Mouse (Mus musculus): Measurements from ENCODE around the gene Tert. TPM values are rescaled to one million over a fixed set of nuclear protein-coding genes. Genes with fewer than 3 reads are reported as not detected.

The Tert gene
- polyA plus RNA-seq, 1 experiment from 2014 or later = 4.6 TPM

GRCm38 (mm10) chr13:73626410-73626744 lies 334 bp upstream of the Tert start:
- Histone ChIP-seq H3K27ac (no peak overlapping the region), H3K4me1 (peaks cover 14% of the 10 kb centered on the region), H3K9ac (peak overlapping the region; percentile 64; the same call in 1 of the 2 replicates), H3K36me3 (no peaks in the 10 kb centered on the region), H3K9me3 (no peaks in the 10 kb centered on the region), H3K27me3 (no peaks in the 10 kb centered on the region), H3K4me3 (peak overlapping the region; percentile 63), H3K4me2 (peak overlapping the region; percentile 96)
- no peak for ATAC-seq (ENCODE audit: borderline replicate concordance, extremely low read depth, low FRiP score, low TSS enrichment)
- 41% methylated on average over 6 of the region's 6 CpGs for WGBS

- no peak for ATAC-seq (ENCODE audit: borderline replicate concordance, extremely low read depth, low FRiP score, low TSS enrichment)
- Histone ChIP-seq H3K4me1 (peaks cover 14% of the 10 kb centered on the region), H3K27me3 (no peaks in the 10 kb centered on the region), H3K4me2 (no peak overlapping the region), H3K9ac (no peak overlapping the region), H3K27ac (no peak overlapping the region), H3K36me3 (no peaks in the 10 kb centered on the region), H3K4me3 (no peak overlapping the region), H3K9me3 (no peaks in the 10 kb centered on the region)
- 85% methylated on average over 11 of the region's 11 CpGs for WGBS
Measured at GRCm38 (mm10) chr13:73628586-73629113, 1.9 kb downstream of the Tert start.

GRCm38 (mm10) chr13:73631837-73632236 lies 5.1 kb downstream of the Tert start:
- 0 out of 2 replicates have a peak, but pooled peaks cover 5% of the 10 kb centered on the region for H3K36me3 ChIP-seq
- H3K4me1 ChIP-seq = peaks cover 11% of the 10 kb centered on the region
- no peak for ATAC-seq (ENCODE audit: borderline replicate concordance, extremely low read depth, low FRiP score, low TSS enrichment)
- no peaks in the 10 kb centered on the region for H3K9me3 ChIP-seq
- WGBS = 83% methylated on average over 3 of the region's 3 CpGs
- H3K9ac ChIP-seq = no peak overlapping the region
- no peak overlapping the region for H3K4me2 ChIP-seq
- no peak overlapping the region for H3K4me3 ChIP-seq
- H3K27me3 ChIP-seq = no peaks in the 10 kb centered on the region
- no peak overlapping the region for H3K27ac ChIP-seq

DNA sequence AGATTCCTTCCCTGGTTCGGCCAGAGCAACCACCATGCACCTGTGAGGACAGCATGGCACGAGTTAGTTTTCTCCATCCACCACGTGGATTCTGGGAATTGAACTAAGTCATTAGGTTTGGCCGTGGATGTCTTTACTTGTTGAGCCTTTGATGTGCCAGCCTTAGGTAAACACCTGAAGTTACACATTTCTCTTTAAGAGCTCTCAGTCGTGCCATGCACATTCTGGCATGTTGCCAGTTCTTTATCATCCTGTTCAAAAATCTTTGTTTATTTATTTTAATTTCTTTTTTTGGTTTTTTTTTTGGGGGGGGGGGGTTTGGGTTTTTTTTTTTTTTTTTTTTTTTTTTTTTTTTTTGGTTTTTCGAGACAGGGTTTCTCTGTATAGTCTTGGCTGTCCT lies 11.1 kb downstream of the Tert start:
- Histone ChIP-seq H3K4me2 (no peak overlapping the region), H3K27ac (no peak overlapping the region), H3K27me3 (no peaks in the 10 kb centered on the region), H3K9me3 (no peaks in the 10 kb centered on the region), H3K4me1 (no peaks in the 10 kb centered on the region), H3K9ac (no peak overlapping the region), H3K4me3 (no peak overlapping the region), H3K36me3 (0 out of 2 replicates have a peak, but pooled peaks cover 5% of the 10 kb centered on the region)
- 41% methylated on average over 5 of the region's 6 CpGs for WGBS
- no peak for ATAC-seq (ENCODE audit: borderline replicate concordance, extremely low read depth, low FRiP score, low TSS enrichment)

DNA sequence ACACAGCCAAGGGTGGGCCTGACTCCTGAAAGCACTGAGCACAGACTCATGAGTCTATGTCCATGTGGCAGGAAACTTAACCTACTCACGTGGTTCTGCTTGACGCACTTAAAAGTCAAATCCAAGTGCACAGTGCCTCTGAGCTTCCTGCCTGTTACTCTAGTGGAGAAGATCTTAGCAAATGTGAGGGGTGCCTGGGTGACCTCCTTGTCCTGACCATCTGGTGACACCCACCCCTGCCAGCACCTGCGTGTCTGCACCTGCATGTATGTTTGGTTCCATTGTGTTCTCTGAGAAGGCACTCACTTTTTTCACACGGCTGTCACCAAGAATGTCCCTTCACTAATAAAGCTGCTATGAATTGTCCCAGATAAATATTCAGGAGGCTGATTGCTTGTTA lies 14.6 kb downstream of the Tert start:
- no peak overlapping the region for H3K4me3 ChIP-seq
- H3K27ac ChIP-seq = no peak overlapping the region
- no peaks in the 10 kb centered on the region for H3K36me3 ChIP-seq
- no peaks in the 10 kb centered on the region for H3K9me3 ChIP-seq
- no peak for ATAC-seq (ENCODE audit: borderline replicate concordance, extremely low read depth, low FRiP score, low TSS enrichment)
- no peaks in the 10 kb centered on the region for H3K4me1 ChIP-seq
- 81% methylated on average over 4 of the region's 4 CpGs for WGBS
- no peak overlapping the region for H3K9ac ChIP-seq
- H3K4me2 ChIP-seq = no peak overlapping the region
- H3K27me3 ChIP-seq = no peaks in the 10 kb centered on the region

GRCm38 (mm10) chr13:73646397-73647087 lies 19.8 kb downstream of the Tert start:
- Histone ChIP-seq H3K27ac (no peak overlapping the region), H3K36me3 (0 out of 2 replicates have a peak, but pooled peaks cover 2% of the 10 kb centered on the region), H3K4me2 (no peak overlapping the region), H3K4me1 (no peaks in the 10 kb centered on the region), H3K9me3 (no peaks in the 10 kb centered on the region), H3K27me3 (no peaks in the 10 kb centered on the region), H3K4me3 (no peak overlapping the region), H3K9ac (no peak overlapping the region)
- no peak for ATAC-seq (ENCODE audit: borderline replicate concordance, extremely low read depth, low FRiP score, low TSS enrichment)
- 35% methylated on average over 6 of the region's 6 CpGs for WGBS

GRCm38 (mm10) chr13:73653266-73653665 lies 26.6 kb downstream of the Tert start:
- no peak overlapping the region for H3K4me3 ChIP-seq
- ATAC-seq (ENCODE audit: borderline replicate concordance, extremely low read depth, low FRiP score, low TSS enrichment) = no peak
- 87% methylated on average over 3 of the region's 3 CpGs for WGBS
- 0 out of 2 replicates have a peak, but pooled peaks cover 2% of the 10 kb centered on the region for H3K36me3 ChIP-seq
- H3K4me1 ChIP-seq = no peaks in the 10 kb centered on the region
- no peak overlapping the region for H3K27ac ChIP-seq
- no peaks in the 10 kb centered on the region for H3K9me3 ChIP-seq
- H3K27me3 ChIP-seq = no peaks in the 10 kb centered on the region
- H3K9ac ChIP-seq = no peak overlapping the region
- H3K4me2 ChIP-seq = no peak overlapping the region

DNA sequence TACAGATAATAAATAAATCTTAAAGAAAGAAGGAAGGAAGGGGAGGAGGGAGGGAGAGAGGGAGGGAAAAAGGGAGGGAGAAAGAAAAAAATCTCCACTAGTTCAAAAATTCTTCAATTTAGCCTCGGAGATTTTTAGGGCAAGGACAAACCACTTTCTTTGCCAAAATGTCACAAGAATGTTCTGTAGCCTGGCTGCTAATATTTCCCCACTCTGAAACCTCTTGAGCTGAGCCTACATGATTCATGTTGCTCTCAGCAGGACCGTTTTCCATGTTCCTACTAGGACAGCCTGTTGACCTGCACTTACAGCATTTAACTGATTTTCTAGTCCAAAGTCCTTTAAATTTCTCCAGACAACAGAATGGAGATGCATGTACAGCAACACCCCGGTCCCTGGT lies 28.3 kb downstream of the Tert start:
- Histone ChIP-seq H3K4me1 (no peaks in the 10 kb centered on the region), H3K36me3 (no peaks in the 10 kb centered on the region), H3K4me2 (no peak overlapping the region), H3K9ac (no peak overlapping the region), H3K9me3 (no peaks in the 10 kb centered on the region), H3K27ac (no peak overlapping the region), H3K4me3 (no peak overlapping the region), H3K27me3 (no peaks in the 10 kb centered on the region)
- no peak for ATAC-seq (ENCODE audit: borderline replicate concordance, extremely low read depth, low FRiP score, low TSS enrichment)
- 63% methylated on average over 3 of the region's 3 CpGs for WGBS

DNA sequence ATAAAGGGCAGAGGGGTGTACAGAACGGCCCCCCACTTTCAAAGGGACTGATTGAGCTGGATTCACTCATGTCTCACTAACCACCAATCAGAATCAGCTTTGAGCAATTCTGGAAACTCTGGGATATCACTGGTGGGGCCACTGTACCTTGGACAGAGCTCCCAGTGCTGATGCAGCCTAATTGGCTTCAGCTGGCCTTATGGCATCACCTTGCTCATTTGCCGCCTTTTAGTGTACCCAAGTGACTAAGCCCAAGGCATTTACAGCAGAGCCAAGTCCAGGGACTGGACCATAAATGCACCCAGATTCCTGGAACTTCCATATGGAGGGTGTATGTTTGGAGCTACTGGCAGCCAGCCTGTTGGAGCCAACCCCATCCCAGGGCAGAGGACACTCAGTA lies 32.2 kb downstream of the Tert start:
- H3K27me3 ChIP-seq = no peaks in the 10 kb centered on the region
- no peak overlapping the region for H3K9ac ChIP-seq
- H3K4me3 ChIP-seq = no peak overlapping the region
- no peaks in the 10 kb centered on the region for H3K36me3 ChIP-seq
- 27% methylated on average over 2 of the region's 2 CpGs for WGBS
- H3K27ac ChIP-seq = no peak overlapping the region
- no peak for ATAC-seq (ENCODE audit: borderline replicate concordance, extremely low read depth, low FRiP score, low TSS enrichment)
- H3K4me2 ChIP-seq = no peak overlapping the region
- H3K4me1 ChIP-seq = no peaks in the 10 kb centered on the region
- no peaks in the 10 kb centered on the region for H3K9me3 ChIP-seq

- no peak overlapping the region for H3K9ac ChIP-seq
- 66% methylated on average over 2 of the region's 2 CpGs for WGBS
- no peaks in the 10 kb centered on the region for H3K36me3 ChIP-seq
- no peaks in the 10 kb centered on the region for H3K27me3 ChIP-seq
- H3K4me1 ChIP-seq = no peaks in the 10 kb centered on the region
- H3K4me2 ChIP-seq = no peak overlapping the region
- no peak overlapping the region for H3K27ac ChIP-seq
- H3K4me3 ChIP-seq = no peak overlapping the region
- no peaks in the 10 kb centered on the region for H3K9me3 ChIP-seq
- ATAC-seq (ENCODE audit: borderline replicate concordance, extremely low read depth, low FRiP score, low TSS enrichment) = no peak
Measured at GRCm38 (mm10) chr13:73660163-73660695, 33.5 kb downstream of the Tert start.

DNA sequence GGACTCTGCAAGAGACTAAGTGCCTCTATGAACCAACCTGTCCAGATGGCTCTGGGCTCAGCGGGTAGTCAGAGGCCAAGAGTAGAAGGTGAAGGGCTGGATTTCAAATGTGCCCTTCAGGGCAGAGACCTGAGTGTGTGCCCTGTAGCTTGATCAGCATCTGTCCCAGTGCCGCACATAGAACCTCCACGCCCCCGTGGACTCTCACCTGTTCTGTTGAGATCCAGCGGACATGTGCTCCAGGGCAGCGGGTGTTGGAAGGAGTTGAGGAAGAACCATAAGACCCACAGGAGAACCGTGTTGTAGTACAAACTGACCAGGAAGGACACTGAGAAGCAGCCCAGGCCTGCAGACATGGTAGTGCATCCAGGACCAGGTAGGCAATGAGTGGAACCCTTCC lies 48.5 kb downstream of the Tert start:
- no peak for ATAC-seq (ENCODE audit: borderline replicate concordance, extremely low read depth, low FRiP score, low TSS enrichment)
- Histone ChIP-seq H3K4me1 (no peaks in the 10 kb centered on the region), H3K9me3 (no peaks in the 10 kb centered on the region), H3K9ac (no peak overlapping the region), H3K4me3 (no peak overlapping the region), H3K27ac (no peak overlapping the region), H3K27me3 (no peaks in the 10 kb centered on the region), H3K36me3 (no peaks in the 10 kb centered on the region), H3K4me2 (no peak overlapping the region)
- whole genome bisulfite sequencing = 87% methylated on average over 7 of the region's 7 CpGs

DNA sequence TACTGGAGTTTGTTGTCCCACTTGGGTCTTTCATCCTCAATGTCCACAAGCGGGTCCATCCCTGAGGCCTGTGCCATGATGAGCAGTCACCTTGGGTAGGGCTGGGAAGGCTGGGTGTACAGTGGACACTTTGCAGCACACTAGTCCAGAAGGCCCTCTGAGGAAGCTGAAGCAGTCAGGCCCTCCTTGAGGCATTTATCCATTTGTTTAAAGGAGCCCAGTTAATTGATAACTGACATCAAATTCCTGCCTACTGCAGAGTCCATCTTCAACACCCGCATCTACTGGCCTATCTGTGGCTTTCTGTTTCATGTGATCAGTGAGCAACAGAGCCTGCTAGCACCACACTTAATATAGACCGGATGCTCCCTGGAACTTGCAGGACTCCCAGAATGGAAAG lies 51.1 kb downstream of the Tert start, which contains the start of gene Slc6a18:
Slc6a18 (minus strand) TSS at position 171 of the 400 bp plus-strand sequence.
- Histone ChIP-seq H3K9me3 (no peaks in the 10 kb centered on the region), H3K27me3 (no peaks in the 10 kb centered on the region), H3K9ac (no peak within 1 kb of the TSS), H3K27ac (no peak within 1 kb of the TSS), H3K4me3 (no peak within 1 kb of the TSS), H3K4me2 (no peak within 1 kb of the TSS), H3K4me1 (no peaks in the 10 kb centered on the region), H3K36me3 (no peaks in the 10 kb centered on the region)
- ATAC-seq (ENCODE audit: borderline replicate concordance, extremely low read depth, low FRiP score, low TSS enrichment) = no peak
- WGBS = 81% methylated on average over 3 of the region's 3 CpGs
